Mouse (Mus musculus) small intestine, adult 2 months (tissue): ENCODE results near the gene Cemip. TPM values are rescaled to one million over a fixed set of nuclear protein-coding genes. Genes with fewer than 3 reads are reported as not detected.

Experiments
- H3K27ac ChIP-seq: fragments of 200-500 bp; 2 replicates; pipeline ENCODE4 v1.5.1; 2012; ENCODE audit warnings: low read depth, low read length, control low read depth, inconsistent platforms; ENCODE audit not compliant: insufficient read depth
- H3K27me3 ChIP-seq: fragments of 200-500 bp; 2 replicates; pipeline ENCODE4 v1.6.1; 2012; ENCODE audit warnings: mild to moderate bottlenecking, moderate library complexity, low read length, inconsistent platforms; ENCODE audit not compliant: control insufficient read depth, insufficient read depth
- H3K36me3 ChIP-seq: fragments of 200-500 bp; 2 replicates; pipeline ENCODE4 v1.6.1; 2012; ENCODE audit warnings: mild to moderate bottlenecking, low read length, control low read depth, inconsistent platforms; ENCODE audit not compliant: control insufficient read depth, insufficient read depth
- H3K4me1 ChIP-seq: fragments of 200-500 bp; 2 replicates; pipeline ENCODE4 v1.6.1; 2012; ENCODE audit warnings: low read length, inconsistent platforms, mixed read lengths; ENCODE audit not compliant: control insufficient read depth, insufficient read depth, insufficient read length
- H3K4me3 ChIP-seq: fragments of 200-500 bp; 2 replicates; pipeline ENCODE4 v1.5.1; 2012; ENCODE audit warnings: low read depth, mild to moderate bottlenecking, control low read depth, inconsistent platforms, low read length, moderate library complexity
- CTCF ChIP-seq: fragments of 200-500 bp; IDR thresholded peaks from 2 replicates; pipeline ENCODE4 v1.5.1; 2012; ENCODE audit warnings: low read depth, mild to moderate bottlenecking, control low read depth, inconsistent platforms, low read length, moderate library complexity, mixed read lengths; ENCODE audit not compliant: insufficient replicate concordance, insufficient read length; ENCODE audit errors: extremely low read depth
- POLR2A ChIP-seq: fragments of 200-500 bp; IDR thresholded peaks from 2 replicates; pipeline ENCODE4 v1.6.1; 2012; ENCODE audit warnings: low read depth, mild to moderate bottlenecking, control low read depth, inconsistent platforms, low read length, moderate library complexity
- WGBS: fragments of 180-500 bp; shearing (Covaris S2); methylation state at CpG from one replicate; pipeline ENCODE4 v1.1.7; 2018; 5-methylcytosine and 5-hydroxymethylcytosine counted together
- polyA plus RNA-seq: library from polyadenylated mRNA; depleted of rRNA; stranded (reverse); fragments of >200 nt; gene quantifications from 2 replicates; pipeline ENCODE4 v1.2.3, GENCODE M21; 2012

The Cemip gene
- polyA plus RNA-seq, 1 experiment, result 0.27 TPM

DNA sequence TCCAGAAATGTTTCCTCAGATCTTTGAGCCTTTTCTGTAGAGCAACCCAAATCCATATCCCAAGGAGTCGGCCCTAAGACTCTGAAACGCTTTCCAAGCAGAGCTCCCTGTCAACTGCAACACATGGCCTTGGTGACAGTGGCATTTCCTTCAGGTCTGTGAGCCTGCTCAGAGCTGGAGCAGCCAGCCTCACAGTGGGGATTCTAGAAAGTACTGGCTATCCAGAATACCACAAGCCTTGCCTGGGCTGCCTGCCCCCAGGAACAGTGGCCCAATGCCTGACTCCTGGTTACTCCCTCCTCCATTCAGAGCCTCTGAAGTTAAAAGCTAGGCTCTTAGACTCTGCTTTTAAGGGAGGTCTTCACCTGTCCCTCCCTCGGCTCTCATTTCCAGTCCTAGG, 12.4 kb downstream of the Cemip start:
- 93% methylated on average over 3 of the region's 3 CpGs for WGBS
- Histone ChIP-seq H3K36me3 (no peaks in the 10 kb centered on the region), H3K4me3 (no peak overlapping the region), H3K27me3 (no peaks in the 10 kb centered on the region), H3K4me1 (no peaks in the 10 kb centered on the region), H3K27ac (no peak overlapping the region)
- TF ChIP-seq CTCF (no peak), POLR2A (no peak)

DNA sequence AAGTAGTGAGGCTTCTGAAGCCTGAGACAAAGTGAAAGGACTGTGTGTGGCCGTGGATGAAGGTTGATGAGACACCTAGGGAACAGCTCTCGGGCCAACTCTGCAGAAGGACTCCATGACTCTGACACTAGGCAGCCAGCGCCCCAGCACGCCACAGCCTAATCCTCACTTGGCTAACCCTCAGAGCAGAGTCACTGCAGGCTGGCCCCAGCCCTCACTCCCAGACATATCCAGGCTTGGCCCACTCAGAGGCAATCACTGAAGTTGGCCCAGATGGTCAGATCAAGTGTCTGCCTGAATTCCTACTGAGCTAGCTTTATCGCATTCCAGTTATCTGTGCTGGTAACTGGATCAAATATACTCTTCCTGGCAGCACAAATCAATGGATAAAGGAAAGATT, 17.4 kb downstream of the Cemip start:
- no peak for TF ChIP-seq CTCF
- no peak for TF ChIP-seq POLR2A
- H3K4me1 ChIP-seq, result no peaks in the 10 kb centered on the region
- H3K36me3 ChIP-seq, result no peaks in the 10 kb centered on the region
- no peak overlapping the region for H3K4me3 ChIP-seq
- no peak overlapping the region for H3K27ac ChIP-seq
- WGBS, result 88% methylated on average over 5 of the region's 5 CpGs
- no peaks in the 10 kb centered on the region for H3K27me3 ChIP-seq

DNA sequence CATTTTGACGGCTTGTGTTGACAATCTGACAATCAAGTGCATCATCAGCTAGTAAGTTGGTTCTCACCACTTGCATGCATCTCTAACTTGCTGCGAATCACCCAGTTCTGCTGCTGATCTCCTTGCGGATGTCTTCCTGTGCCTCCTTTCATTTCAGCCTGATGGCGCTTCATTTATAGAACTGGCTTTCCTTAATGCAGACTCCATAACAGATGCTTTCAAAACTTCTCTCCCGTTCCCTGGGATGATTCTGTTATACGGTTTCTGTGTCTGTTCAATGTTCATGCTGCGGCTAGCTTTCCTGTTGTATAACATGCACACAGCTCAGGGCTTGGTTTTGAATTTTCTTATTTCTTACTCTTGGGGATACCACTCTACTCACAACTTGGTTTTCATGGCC, 26.5 kb downstream of the Cemip start:
- Histone ChIP-seq H3K27me3 (no peaks in the 10 kb centered on the region), H3K36me3 (no peaks in the 10 kb centered on the region), H3K4me1 (peaks cover 3% of the 10 kb centered on the region; the same call in 1 of the 2 replicates), H3K4me3 (no peak overlapping the region), H3K27ac (no peak overlapping the region)
- WGBS, result 94% methylated on average over 7 of the region's 7 CpGs
- TF ChIP-seq POLR2A (no peak), CTCF (no peak)

DNA sequence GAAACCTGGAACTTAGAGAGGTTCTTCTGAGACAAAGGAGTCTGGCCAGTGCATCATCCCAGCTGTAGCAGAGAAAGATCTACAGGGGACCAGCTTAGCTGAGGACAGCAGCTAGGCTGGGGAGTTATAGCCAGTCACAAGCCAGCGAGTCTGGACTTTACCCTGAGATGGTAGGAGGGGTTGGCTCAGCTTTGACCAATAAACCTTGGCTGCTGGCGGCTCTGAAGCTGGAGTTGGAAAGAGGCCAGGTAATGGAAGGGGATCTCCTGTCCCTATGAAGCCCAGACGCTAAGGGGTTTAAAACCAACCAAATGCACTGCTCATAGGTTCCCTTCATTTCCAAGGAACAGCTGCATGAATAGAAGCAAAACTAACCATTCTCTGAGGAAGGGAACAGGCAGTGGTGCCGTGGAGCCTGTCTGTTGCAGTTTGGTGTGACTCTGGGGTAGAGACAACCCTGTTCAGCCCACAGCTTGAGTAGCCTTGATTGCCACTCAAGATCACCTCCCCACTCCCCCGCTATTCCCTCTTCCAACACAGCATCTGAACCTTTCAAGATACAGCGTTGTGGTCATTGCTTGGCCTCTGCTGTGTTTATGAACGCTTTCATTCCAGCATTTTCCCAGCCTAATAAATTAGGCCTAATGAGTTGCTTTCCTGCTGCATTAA, 30.2 kb downstream of the Cemip start:
- Histone ChIP-seq H3K36me3 (no peaks in the 10 kb centered on the region), H3K27me3 (no peaks in the 10 kb centered on the region), H3K4me3 (no peak overlapping the region), H3K27ac (no peak overlapping the region), H3K4me1 (peaks cover 3% of the 10 kb centered on the region; the same call in 1 of the 2 replicates)
- TF ChIP-seq CTCF (no peak), POLR2A (no peak)
- WGBS, result 35% methylated on average over 7 of the region's 7 CpGs

DNA sequence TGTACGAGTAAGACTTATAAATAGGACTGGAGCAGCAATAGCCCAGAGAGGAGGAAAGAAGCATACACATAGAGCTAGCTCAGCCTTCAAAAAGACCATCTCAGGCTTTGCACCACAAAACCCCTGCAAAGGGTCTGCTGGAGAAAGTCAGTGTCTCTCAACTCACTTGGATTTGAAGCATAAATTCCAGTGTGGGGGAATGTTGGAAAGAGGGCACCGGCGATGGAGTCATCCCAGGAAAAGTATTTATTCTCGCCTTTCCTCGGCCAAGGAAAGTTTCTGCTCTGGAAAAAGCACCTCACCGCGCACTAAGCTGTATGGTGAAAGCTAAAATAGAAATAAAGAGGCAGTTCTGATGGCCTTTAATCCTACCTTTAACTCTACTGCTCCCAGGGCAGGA, 32.4 kb downstream of the Cemip start:
- H3K27ac ChIP-seq, result no peak overlapping the region
- no peak overlapping the region for H3K4me3 ChIP-seq
- peaks cover 3% of the 10 kb centered on the region; the same call in 1 of the 2 replicates for H3K4me1 ChIP-seq
- 93% methylated on average over 7 of the region's 7 CpGs for WGBS
- no peaks in the 10 kb centered on the region for H3K36me3 ChIP-seq
- TF ChIP-seq CTCF (no peak), POLR2A (no peak)
- no peaks in the 10 kb centered on the region for H3K27me3 ChIP-seq

DNA sequence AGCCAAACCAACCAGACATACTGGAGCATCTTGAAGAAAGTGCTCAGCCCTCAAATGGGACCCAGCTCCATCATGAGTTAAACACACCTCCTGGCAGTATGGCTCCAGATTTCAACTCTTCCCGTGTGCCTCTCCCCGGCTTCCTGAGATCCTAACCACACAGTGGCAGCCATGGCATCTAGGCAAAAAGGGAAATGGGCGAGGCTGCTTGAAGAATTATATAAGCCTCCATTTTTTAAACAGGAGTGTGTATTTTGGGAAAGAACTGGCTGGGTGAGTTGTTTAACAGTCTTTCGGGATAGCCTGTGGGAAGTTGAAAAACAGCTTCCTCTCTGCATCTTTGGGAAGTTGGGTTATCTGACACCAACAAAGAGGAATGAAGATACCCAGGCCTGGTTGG, 34.9 kb downstream of the Cemip start:
- TF ChIP-seq POLR2A, result no peak
- no peak for TF ChIP-seq CTCF
- Histone ChIP-seq H3K27ac (no peak overlapping the region), H3K4me3 (no peak overlapping the region), H3K36me3 (no peaks in the 10 kb centered on the region), H3K4me1 (peaks cover 3% of the 10 kb centered on the region; the same call in 1 of the 2 replicates), H3K27me3 (no peaks in the 10 kb centered on the region)
- 77% methylated on average over 4 of the region's 4 CpGs for whole genome bisulfite sequencing

DNA sequence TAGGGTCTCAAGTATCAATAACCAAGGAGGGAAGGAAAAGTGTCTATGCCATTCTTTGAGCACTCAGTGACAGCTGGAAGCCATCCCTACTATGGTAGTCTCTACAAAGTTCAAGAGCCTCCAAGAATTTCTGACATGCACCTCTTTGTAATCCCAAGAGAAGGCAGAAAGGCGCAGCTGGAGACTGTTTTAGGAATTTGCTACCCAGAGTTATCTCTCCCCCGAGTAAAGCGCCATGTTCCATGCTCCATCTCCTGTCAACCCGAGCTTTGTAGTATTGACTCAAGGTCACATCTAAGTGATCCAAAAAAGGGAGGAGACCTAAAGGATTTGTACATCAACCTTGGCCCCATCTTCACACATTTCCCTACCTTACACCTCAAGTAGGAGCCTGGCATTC, 40.8 kb downstream of the Cemip start:
- TF ChIP-seq CTCF, result no peak
- TF ChIP-seq POLR2A, result no peak
- no peaks in the 10 kb centered on the region for H3K36me3 ChIP-seq
- H3K4me1 ChIP-seq, result peaks cover 14% of the 10 kb centered on the region; the same call in 1 of the 2 replicates
- H3K27ac ChIP-seq, result no peak overlapping the region
- H3K27me3 ChIP-seq, result no peaks in the 10 kb centered on the region
- H3K4me3 ChIP-seq, result no peak overlapping the region
- WGBS, result 91% methylated on average over 4 of the region's 4 CpGs

DNA sequence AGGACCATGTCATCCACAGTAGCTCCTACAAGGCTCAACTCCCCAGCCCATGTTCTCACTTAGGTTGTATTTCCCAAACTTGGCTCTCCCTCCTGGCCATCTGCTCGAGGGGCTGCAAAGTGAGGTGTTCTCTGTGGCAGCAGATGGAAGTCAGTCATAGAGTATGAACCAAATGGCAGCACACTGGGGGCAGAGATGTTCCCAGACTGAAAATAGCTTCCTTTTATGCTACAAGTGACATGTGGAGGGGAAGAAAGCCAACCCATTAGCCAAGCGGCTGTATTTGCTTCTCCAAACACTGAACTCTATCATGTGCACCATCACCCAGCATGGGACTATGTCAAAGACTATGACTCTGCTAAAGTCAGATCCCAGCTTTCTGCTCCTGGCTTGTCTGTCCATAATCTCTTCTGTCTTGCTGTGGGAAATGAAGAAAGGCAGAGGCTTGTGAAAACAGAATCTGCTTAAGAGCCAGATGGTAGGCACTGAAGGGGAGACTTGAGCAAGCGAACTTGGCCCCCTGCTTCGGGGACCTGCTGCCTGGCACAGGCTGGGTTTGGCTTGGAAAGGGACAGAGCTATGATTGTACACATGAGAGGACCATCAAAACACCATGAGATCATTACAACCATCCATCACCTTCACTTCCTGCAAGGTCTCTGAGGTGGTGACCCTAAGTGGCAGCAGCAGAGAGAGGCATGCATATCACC, 41.6 kb downstream of the Cemip start:
- WGBS, result 79% methylated on average over 4 of the region's 4 CpGs

More for the DNA sequence above, 41.6 kb downstream of the Cemip start:
- Histone ChIP-seq H3K27ac (no peak overlapping the region), H3K36me3 (no peaks in the 10 kb centered on the region), H3K27me3 (no peaks in the 10 kb centered on the region), H3K4me1 (peaks cover 18% of the 10 kb centered on the region), H3K4me3 (no peak overlapping the region)
- TF ChIP-seq POLR2A, result no peak
